Mouse (Mus musculus): ENCODE data around the gene Slc6a11.

The Slc6a11 gene

DNA sequence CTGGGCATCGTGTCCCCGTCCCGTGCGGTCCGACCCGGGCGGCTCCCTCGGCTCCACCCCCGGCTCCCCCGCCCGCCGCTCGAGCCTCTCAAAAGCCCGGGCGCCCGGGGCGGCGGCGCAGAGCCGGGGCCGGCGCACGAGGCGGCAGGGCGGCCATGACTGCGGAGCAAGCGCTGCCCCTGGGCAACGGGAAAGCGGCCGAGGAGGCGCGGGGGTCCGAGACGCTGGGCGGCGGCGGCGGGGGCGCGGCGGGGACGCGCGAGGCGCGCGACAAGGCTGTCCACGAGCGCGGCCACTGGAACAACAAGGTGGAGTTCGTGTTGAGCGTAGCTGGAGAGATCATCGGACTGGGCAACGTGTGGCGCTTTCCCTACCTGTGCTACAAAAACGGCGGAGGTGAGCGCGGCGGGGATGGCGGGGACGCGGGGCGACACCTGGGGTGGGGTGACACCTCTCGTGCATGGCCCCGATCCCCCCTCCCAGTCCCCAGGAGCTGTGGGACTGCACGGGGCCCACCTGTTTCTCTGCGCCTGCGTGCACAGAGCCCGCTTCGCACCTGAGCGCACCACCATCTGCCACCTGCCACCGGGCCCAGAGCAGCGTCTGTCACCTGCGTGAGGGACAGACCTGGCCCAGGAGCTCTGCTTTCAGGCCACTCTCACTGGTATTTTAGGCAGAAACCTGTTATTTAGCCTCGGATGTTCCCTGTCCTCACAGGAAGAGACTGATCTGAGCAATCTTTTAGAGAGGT lies at the start of gene Slc6a11:
Gene Slc6a11, plus strand, starts transcription at position 120 of the 751 bp plus-strand sequence.
- no peak for DNase-seq

DNA sequence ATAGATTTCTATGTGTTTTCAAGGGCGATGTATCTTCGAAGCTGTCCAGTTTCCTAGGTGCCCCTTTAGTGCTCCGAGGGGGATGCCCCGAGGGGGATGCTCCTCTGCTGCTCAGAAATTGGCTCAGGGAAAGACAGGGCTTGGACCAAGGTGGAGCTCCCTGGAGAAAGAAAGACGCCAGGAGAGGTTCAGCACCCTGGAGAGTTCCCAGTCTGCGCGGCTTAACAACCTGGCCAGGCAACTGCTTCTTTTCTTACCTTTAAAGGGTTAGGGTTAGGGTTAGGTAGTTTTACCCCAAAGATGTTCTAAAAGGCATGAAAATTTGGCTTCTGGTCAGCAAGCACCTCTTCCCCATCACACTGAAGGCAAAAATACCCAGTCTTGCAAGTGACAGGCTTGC lies 43.9 kb upstream of the Slc6a11 start:
- peak; percentile 21 for DNase-seq

DNA sequence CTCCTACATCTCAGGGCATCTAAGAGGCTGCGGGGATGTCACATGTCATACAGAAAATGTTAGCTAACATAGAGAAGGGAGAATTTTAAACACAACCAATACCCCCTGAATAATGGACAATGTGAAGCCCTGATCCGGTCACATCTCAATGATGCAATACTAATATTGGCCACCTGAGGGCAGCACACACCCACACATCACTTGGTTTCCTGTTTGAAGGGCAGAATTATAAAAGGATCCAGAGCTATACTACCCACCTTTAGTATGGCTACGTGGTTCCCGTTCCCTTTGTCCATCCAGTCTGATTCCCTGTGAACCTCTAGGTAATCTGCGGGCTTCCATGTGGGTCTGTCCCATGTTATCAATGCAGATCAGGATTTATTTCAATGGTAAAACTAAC lies 41.4 kb upstream of the Slc6a11 start:
- DNase-seq, result peak; percentile 58

DNA sequence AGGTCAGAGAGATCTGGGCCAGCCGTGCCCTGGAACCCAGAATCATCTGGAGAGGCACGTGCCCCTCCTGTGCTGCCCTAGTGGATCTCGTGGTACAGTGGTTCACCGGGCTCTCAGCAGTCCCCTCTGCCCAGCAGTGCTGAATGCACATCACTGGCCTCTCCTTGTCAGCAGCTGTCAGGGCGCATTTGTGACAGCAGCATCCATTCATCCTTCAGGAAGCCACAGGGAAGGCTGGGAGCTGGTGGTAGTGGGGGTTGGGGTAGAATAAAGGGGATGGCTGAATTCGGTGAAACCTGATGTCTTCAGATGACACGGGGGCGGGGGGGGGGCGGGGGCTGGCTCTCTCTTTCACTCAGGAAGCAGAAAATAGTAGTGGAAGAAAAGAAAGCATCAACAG lies 38.8 kb upstream of the Slc6a11 start:
- DNase-seq, result no peak

DNA sequence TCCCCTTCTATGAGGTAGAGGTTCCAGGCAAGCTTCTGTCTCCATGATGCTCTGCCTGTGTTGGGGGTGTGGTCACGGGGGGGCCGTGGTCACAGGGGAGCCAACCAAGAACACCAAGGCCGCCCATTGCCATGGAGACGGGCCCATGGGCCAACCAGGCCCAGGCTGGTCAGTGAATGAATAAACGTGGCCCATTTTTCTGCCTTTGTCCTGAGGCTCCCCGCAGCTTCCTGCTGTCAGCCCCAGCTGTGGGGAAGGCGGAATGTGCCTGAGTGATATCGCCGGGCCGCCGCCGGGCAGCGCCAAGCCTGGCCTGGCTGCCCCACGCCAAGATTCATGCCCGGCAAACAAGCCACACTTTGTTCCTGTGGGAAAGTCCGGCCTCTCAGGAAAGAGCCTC lies 36.8 kb upstream of the Slc6a11 start:
- DNase-seq, result no peak

DNA sequence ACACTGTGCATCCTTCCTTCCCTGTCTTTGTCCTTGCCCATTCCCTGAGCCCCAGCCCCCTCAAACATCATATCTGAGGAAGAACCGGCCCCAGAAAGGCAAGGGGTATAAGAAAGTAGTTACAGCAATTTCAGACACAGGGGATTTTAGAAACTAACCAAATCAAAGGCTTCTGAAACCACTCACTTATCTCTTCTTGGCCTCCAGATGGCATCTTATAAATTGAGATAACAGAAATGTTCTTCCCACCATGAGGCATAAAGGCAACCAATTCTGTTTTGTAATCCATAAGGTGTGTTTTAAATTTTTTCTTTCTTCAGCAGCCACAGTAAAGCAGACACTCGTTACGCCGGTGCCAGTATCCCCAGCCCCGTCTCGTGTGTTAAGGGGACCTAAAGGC lies 34.5 kb upstream of the Slc6a11 start:
- DNase-seq, result no peak

DNA sequence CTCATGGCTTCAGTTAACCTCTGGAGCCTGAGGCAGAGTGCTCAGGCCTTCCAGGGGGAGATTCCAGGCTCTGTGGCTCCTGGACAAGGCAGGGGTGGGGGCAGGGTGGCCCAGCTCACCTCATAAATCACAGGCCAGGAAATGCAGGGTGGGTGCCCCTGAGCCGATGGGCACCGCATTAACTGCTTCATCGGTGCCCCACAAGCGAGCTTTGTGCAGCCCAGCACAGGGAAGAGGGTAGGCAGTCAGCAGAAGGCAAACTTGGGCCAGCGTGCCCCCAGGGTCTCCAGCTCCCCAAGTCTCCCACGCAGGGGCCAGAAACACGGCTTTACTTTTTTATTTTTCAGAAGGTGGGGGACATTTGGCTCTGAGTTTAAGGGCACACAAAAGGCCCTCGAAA lies 29.1 kb upstream of the Slc6a11 start:
- no peak for DNase-seq

DNA sequence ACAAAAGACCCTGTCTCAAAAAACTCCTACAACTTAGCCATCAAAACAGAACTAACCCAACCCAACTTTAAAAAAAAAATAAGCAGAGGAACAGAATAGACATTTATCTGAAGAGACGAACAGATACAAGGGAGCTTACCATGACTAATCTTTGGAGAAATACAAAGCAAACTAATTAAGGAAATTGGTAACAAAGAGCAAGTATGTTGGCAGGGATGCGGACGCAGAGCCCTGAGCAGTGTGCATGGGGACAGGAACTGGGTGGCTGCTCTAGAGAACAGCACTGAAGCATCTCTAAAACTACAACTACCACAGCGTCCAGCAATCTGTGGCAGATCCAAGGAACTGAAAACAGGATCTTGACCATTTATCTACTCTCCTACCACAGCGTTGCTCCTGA lies 11.5 kb upstream of the Slc6a11 start:
- DNase-seq, result no peak

DNA sequence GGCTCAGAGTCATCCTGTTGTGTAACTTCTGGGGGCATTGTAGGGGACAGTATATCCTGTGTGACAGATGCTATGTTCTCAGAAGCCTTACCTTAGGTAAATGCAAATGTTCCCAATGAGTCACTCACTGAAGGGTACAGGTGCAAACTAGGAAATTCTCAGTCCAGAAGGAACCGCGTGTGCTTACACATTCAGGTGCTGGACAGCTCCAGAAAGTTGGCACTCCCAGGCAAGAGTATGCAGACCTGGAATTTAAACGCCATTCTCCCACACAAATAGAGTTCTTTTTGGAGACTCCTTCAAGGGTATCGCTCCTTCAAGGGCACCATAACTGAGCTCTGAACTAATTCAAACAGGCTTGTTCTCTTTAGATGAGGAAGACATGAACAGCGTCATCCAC lies 5.5 kb upstream of the Slc6a11 start:
- DNase-seq, result no peak

DNA sequence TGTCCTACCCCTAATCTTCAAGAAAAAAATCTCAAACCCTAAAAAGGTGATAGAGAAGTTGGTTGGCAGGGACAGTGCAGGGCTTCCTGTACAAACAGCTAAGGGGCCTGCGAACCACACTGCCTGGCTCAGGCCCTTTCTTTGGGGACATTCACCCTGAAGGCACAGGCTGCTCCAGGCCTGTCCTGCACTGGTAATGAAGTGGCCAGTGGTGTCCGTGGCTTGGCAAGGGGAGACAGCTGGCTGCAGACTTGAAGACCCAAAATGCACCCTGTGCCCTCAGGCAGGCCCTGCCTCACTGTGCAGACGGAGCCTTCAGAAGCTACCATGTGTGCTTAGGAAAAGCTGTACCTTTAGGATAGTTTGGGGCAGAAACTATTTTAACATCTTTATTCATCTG lies 1.4 kb downstream of the Slc6a11 start:
- no peak for DNase-seq

DNA sequence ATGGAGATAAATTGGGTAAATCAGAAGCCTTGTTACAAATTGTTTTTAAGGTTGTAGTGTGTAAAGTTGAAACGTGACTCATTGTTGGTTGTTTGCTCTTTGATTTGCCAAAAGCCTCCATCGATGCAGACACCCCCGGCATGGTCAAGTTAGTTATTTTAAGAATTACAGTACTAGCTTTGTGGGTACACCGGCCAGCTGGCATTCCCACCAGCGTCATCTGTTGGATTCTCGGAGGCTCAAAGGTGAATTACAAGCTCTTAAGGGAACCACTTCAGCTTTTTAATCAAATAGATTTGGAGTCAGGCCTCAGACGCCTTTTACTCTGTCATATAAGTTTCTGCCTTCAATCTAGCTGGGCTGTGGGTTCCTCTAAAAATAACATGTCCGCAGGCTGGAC lies 1.9 kb downstream of the Slc6a11 start:
- DNase-seq, result no peak

DNA sequence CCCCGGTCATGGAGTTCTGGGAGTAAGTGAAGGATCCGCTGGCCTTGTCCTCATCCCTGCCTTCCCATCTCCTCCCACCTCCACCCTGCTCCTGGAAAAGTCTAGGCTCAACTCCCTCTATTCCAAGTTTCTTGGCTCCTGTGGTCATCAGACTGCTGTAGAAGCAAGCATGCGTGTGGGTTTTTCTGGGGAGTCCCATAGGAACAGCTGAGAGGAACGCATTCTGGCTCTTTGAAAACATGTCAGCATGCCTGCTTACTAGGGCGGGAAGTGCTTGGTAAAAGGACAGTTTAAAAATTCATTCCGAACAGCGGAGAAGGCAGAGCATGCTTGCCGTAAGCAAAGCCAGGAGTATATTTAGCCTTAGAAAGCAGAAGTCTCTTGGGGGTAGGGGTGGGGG lies 7.9 kb downstream of the Slc6a11 start:
- no peak for DNase-seq

DNA sequence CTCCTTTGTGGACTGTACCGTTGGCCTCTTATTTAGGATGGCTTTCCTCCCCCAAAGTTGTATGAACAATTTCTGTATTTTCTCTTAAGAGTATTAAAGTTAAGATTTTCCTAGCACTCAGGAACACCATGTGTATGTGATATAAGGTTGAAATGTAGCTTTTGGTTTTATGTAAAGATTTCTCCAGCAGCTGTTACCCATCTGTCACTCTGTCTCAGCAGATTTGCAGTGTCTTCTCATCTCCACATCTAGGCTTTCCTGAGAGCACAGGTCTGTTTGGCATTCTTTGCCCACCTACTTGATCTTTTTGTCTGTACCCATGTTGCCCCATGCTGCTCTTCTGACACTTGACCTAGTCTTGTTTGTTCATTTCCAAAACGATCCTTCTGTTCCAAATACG lies 10.4 kb downstream of the Slc6a11 start:
- no peak for DNase-seq

DNA sequence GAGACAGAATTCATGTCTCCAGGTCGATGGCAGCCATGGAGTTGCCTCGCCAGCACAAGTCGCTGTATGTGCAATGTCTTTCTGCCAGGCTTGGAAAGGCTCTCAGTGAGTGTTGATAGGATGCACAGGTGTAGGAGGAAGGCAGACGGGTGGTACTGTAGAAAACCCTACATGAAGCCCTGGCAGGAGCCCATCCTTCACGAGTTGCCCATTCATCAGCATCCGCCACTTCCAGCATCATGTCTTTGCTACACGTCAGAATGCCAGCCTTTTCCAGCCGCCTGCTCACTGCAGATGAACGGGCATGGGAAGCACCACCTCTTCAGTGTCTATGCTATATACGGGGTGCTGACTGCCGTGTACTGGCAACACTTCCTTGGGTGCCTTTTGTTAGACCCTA lies 11.4 kb downstream of the Slc6a11 start:
- no peak for DNase-seq

DNA sequence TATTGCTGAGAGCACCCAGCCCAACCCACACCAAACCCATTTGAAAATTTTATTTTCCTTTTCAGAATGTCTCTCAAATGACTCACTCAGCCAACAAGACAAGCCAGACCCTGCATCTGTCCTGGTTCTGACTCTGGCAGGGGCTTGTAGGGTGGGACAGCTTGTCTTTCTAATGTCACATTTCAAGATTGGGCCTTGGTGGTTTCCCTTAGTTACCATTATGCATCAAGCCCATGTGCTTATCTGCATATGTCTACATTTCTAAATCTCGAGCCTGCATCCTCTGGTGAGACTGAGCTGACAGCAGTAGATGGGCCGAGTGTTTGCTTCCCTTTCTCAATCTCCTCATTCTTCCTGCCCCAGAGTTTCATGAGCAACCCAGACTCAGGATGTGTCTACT lies 12.5 kb downstream of the Slc6a11 start:
- no peak for DNase-seq

DNA sequence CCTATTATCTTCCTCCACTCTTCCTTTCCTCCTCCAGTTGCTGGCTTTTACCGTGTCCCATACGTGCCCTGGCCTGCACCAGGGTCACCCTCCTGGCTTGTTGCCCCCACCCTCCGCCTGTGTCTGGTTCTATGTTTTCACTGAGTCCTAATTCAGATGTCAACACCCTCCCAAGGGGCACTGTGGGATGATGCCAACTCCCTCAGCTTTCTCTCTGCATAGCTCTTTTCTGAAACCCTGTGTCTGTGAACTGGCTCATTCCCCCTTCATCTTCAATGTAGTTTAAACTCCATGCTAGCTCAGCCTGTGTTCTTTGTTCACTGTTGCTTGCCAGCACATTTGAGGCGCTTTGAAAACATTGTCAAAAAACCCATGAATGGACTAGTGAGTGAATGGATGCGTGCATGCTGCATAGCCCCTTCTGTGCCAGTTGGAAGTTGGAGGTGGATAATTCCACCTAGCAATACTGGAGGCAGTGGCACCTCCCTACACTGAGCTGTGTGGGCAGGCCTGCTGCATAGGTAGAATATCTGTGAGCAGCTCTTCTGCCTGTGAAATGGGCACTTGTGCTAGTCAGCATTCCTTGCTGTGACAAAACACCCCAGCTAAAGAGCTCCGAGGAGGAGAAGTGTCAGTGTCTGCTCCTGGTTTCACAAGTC lies 13.5 kb downstream of the Slc6a11 start:
- no peak for DNase-seq

DNA sequence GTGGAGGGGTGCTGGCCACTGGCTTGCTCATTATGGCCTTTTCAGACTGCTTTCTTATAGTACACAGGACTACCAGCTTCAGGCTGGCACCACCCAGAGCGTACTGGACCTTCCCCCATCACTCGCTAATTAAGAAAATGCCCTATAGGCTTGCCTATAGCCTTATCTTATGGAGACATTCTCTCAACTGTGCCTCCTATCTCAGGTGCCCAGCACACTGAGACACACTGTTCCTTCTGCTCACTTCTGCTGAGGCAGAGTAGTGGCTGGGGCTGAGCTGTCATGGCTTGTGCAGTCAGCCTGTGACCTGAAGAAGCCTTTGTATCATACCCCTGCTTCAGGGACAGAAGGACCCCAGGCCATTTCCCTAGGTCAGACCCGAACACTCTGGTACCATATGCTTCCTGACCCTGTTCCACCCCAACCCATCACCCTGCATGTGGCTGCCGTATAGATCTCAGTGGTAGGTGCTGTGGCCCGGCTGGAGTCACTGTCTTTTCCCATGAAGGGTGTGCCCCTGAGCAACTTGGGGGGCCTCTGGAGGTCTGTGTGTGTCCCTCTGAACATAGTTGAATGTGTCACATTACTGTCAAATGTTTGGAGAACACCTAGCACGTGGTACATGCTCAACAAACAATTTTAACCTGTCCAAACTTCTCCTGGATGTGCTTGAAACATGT lies 14.7 kb downstream of the Slc6a11 start:
- no peak for DNase-seq

DNA sequence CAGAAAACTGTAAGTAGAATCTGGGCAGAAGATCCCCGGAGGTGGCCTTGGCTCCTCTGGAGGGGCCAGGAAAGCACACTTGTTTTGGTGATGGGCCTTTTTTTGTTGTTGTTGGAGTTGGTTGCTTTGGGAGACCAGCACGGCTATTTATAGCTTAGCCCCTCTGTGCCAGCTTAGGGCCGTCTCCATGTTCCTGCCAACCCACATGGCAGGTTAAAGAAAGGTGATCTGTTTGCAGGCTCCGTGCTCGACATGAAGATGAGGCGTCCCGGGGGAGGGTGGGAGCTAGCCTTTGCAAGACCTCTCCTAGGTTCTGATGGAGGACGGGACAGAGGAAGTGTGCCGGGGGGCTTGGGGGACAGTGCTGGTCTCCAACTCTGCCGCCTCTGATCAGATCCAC lies 24.7 kb downstream of the Slc6a11 start:
- no peak for DNase-seq

DNA sequence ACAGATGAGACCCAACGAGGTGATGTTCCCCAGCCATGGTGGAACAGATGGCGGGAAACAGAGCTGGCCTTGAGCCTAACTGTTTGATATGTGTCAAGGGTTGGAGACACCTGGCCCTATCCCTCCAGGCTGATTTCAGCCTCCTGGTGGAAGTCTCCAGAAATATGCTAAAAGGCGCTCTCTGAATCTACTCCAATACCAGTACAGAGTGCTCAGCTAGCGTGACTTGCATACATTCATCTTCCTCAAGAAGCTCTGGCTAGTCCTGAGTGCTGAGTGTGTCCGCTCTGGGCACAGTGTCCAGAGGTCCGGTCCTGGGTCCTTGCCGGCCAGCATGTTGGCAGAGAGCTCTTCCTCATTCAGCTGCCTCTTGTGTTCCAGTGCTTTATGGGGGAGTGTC lies 27.8 kb downstream of the Slc6a11 start:
- DNase-seq, result no peak

DNA sequence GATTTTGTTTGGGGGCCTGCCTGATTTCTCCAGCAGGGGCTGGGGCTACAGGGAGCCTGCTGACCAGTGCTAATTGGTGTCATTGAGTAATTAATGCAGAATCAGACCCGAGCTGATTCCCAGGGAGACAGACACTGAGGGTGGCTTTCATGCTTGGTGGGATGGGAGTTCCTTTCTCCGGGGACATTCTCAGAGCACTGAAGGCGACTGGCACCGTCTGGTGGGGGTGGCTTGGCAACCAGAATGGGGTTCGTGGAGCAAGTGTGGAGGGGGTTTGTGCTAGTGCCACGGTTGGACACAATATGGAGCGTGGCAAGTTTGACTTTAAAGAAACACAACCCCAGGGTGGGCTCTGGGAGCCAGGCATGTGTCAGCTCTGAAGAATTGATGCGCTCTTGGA lies 29.7 kb downstream of the Slc6a11 start:
- no peak for DNase-seq

DNA sequence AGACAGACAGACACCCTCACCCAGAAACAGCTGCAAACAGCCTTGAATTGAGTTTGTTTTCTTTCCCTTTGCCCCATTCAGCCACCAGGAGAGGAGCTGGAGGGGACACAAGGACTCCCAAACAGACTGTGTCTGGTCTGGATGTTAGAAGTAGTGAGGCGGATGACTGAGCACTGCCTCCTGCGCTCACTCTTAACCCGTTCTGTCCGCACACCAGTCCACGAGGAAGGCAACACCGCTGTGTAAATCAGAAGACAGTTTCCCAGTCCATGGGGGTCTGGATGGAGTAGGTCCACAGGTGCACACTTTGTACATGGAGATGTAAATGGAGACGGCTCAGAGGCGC lies 43.0 kb downstream of the Slc6a11 start:
- DNase-seq, result no peak

DNA sequence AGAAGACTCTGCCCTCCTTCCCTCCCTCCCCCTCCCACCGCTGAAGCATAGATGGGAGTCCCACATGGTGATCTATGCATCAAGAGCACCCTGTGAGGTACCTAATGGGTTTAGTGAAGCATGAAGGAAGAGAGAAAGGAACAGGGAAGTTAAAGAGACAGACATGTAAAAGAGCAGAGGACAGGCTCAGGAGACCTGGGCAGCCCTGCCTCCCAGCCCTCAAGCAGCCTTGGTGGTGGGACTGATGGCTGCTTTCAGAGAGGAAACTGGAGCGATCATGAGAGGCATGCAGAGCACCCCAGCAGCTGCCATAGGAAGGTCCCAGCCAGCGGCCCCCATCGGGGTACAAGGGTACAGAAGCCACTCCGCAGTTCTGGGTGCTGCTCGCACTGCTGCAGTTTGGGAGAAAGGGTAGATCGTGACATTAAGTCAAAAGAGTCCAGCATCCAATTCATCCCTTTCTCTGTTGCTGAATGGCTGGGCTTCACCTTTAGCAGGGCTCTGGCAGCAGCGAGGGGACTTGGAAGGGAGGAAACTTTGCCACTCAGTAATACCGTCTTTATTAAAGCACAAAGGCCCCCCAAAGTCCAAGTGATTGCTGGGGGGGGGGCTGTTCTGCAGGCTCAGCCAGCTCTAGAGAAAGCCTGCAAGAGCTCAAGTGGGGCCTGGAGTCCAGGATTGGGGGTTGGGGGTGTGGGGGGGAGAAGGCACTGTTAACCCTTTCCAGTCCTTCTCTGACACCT lies 43.5 kb downstream of the Slc6a11 start:
- no peak for DNase-seq

DNA sequence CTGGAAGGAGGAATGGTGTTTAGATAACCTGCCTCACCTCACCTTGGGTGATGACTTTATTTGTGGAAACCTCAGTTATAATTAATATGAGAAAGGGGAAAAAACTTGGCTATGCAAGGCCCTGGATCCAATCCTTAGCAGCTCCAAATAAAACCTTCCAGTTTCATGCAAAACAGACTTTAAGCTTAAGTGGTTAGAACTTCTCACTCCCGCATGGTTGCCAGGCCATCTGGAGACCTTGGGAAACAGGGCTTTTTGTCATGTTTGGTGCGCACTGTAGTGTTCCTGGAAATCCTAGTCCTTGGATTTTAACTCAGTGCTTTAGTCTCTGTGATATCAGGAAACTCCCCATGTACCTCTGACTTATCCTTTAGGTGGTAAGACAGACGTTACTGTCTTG lies 47.1 kb downstream of the Slc6a11 start:
- no peak for DNase-seq
